Mouse (Mus musculus) liver, embryonic 14.5 days (tissue): ENCODE results near the gene Kcnh6.

Experiments
- CTCF ChIP-seq: IDR thresholded peaks from 2 replicates; pipeline ENCODE4 v1.5.1; 2016; ENCODE audit warnings: antibody characterized with exemption, low read depth, control low read depth
- EP300 ChIP-seq: IDR thresholded peaks from 2 replicates; pipeline ENCODE4 v1.6.1; 2016; ENCODE audit warnings: antibody characterized with exemption, low read depth

GRCm38 (mm10) chr11:106045256-106045655 is 37.3 kb downstream of the Kcnh6 start:
- TF ChIP-seq CTCF: no peak
- no peak for TF ChIP-seq EP300
